Mouse (Mus musculus) megakaryocyte, embryonic 14.5 days (primary cell): ENCODE data around the gene Abcb1b.

ENCODE experiments used
- FLI1 ChIP-seq: IDR thresholded peaks from 2 replicates; pipeline ENCODE4 v1.6.1; 2012; ENCODE audit warnings: low read length, inconsistent platforms, mixed read lengths
- GATA1 ChIP-seq: IDR thresholded peaks from 3 replicates; pipeline ENCODE4 v1.6.1; 2012; ENCODE audit warnings: mixed read lengths, low read length, inconsistent platforms, borderline replicate concordance

GRCm38 (mm10) chr5:8898246-8898645 lies 100.3 kb downstream of the Abcb1b start:
- TF ChIP-seq GATA1 = no peak
- no peak for TF ChIP-seq FLI1
